In the genomic region with DNA sequence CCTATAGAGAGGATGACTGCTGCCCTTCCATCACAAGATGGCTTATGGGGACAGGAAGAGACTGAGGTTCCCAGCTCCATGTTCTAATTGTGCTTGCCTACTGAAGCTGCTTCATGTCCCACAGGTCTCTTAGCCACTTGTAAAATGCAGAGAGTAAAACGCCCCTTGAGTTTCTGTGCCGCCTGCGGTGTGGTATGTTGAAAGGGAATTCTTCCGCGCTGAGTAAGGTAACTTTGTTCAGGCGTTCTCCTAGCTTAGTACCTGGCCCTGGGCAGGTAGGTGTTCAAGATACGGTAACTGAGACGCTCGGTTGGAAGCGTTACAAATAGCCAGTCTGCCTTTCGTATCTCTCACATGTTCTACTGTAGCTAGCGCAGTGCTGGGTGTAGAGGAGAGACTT, we compare ENCODE assay signal across 10 mouse cellular contexts. TPM values are rescaled to one million over a fixed set of nuclear protein-coding genes. Genes with fewer than 3 reads are reported as not detected.
A peak's percentile ranks its signal among the peaks of the same experiment; 100 is the strongest.
DNase-seq lines count a peak whose midpoint lies in the region; ATAC-seq and TF ChIP-seq lines count a peak whose summit lies in the region.
"Had no signal": no experiment of that assay in that cellular context is flagged by ENCODE, and none has a peak within 500 bp of the region (broad histone marks: within the 10 kb centered on the region; RNA-seq: fewer than 3 reads in every experiment).

No protein-coding gene starts in this region.

- TF ChIP-seq POLR2A in lung, adult 2 months (IDR thresholded peaks at IDR 0.05; ENCODE audit: borderline replicate concordance, extremely low read depth, low read depth, low read length) = no peak

- no peak overlapping the region for H3K27ac ChIP-seq in heart, embryonic 13.5 days (replicated peaks)
- H3K27ac ChIP-seq in lung, postnatal 0 days (ENCODE audit: low read length) = no peak overlapping the region; the same call in 1 of the 2 replicates
- no peak overlapping the region for H3K27ac ChIP-seq in intestine, postnatal 0 days (ENCODE audit: low read depth, low read length)
- H3K27ac ChIP-seq in stomach, embryonic 14.5 days (ENCODE audit: low read length) = no peak overlapping the region

- H3K4me1 ChIP-seq in heart, embryonic 13.5 days = peaks cover 19% of the 10 kb centered on the region
- H3K4me1 ChIP-seq in lung, postnatal 0 days (ENCODE audit: insufficient read depth, low read depth, low read length) = peaks cover 9% of the 10 kb centered on the region; the same call in 1 of the 2 replicates
- H3K4me1 ChIP-seq in lung, adult 2 months (ENCODE audit: control insufficient read depth, insufficient read depth, low read length) = 0 out of 2 replicates have a peak, but pooled peaks cover 4% of the 10 kb centered on the region
- no peaks in the 10 kb centered on the region for H3K4me1 ChIP-seq in intestine, postnatal 0 days (replicated peaks; ENCODE audit: control insufficient read depth, insufficient read depth, low read length)
- peaks cover 7% of the 10 kb centered on the region for H3K4me1 ChIP-seq in stomach, embryonic 14.5 days (ENCODE audit: control insufficient read depth, insufficient read depth, low read length)

- 34% methylated on average over 12 of the region's 12 CpGs for WGBS in heart, embryonic 13.5 days
- 33% methylated on average over 12 of the region's 12 CpGs for WGBS in lung, postnatal 0 days
- 37% methylated on average over 12 of the region's 12 CpGs for WGBS in lung, adult 2 months
- WGBS in intestine, postnatal 0 days = 35% methylated on average over 12 of the region's 12 CpGs
- WGBS in stomach, embryonic 14.5 days = 44% methylated on average over 12 of the region's 12 CpGs

- no peak overlapping the region for H3K9ac ChIP-seq in heart, embryonic 13.5 days
- no peak overlapping the region for H3K9ac ChIP-seq in lung, postnatal 0 days (replicated peaks; ENCODE audit: low read depth)
- H3K9ac ChIP-seq in intestine, postnatal 0 days (ENCODE audit: low read depth, low read length) = no peak overlapping the region
- H3K9ac ChIP-seq in stomach, embryonic 14.5 days (replicated peaks; ENCODE audit: low read depth, low read length) = no peak overlapping the region

- TF ChIP-seq CTCF in lung, postnatal 0 days (IDR thresholded peaks at IDR 0.05) = no peak
- TF ChIP-seq CTCF in lung, adult 2 months (IDR thresholded peaks at IDR 0.05; ENCODE audit: insufficient read depth, low read length) = no peak
- TF ChIP-seq CTCF in intestine, postnatal 0 days (IDR thresholded peaks at IDR 0.05; ENCODE audit: low read depth) = no peak

- H3K4me2 ChIP-seq in heart, embryonic 13.5 days = peak overlapping the region; percentile 58
- H3K4me2 ChIP-seq in lung, postnatal 0 days (replicated peaks; ENCODE audit: low read depth, low read length) = peak overlapping the region; percentile 52
- H3K4me2 ChIP-seq in intestine, postnatal 0 days (replicated peaks; ENCODE audit: low read depth) = peak overlapping the region; percentile 45
- H3K4me2 ChIP-seq in stomach, embryonic 14.5 days (replicated peaks; ENCODE audit: low read depth, low read length) = peak overlapping the region; percentile 43

- H3K4me3 ChIP-seq in heart, embryonic 13.5 days = 0 out of 2 replicates have a peak overlapping the region, but pooled peaks have one; percentile 41
- peak overlapping the region; percentile 6; the same call in 1 of the 2 replicates for H3K4me3 ChIP-seq in lung, postnatal 0 days (ENCODE audit: low read depth, low read length)
- H3K4me3 ChIP-seq in lung, adult 2 months (replicated peaks; ENCODE audit: extremely low read depth, low read depth, low read length) = no peak overlapping the region
- no peak overlapping the region for H3K4me3 ChIP-seq in intestine, postnatal 0 days (ENCODE audit: low read depth, low read length)
- H3K4me3 ChIP-seq in stomach, embryonic 14.5 days (ENCODE audit: low read depth, low read length) = 0 out of 2 replicates have a peak overlapping the region, but pooled peaks have one; percentile 17

- no peaks in the 10 kb centered on the region for H3K9me3 ChIP-seq in heart, embryonic 13.5 days
- no peaks in the 10 kb centered on the region for H3K9me3 ChIP-seq in lung, postnatal 0 days (ENCODE audit: low read length)
- H3K9me3 ChIP-seq in intestine, postnatal 0 days (ENCODE audit: control insufficient read depth) = no peaks in the 10 kb centered on the region
- H3K9me3 ChIP-seq in stomach, embryonic 14.5 days (ENCODE audit: control insufficient read depth, low read depth, low read length) = no peaks in the 10 kb centered on the region

- TF ChIP-seq EP300 in lung, postnatal 0 days (IDR thresholded peaks at IDR 0.05) = no peak

- no peak for DNase-seq in heart, adult 11 months
- DNase-seq in lung, postnatal 0 days (ENCODE audit: low spot score) = peak; percentile 70
- DNase-seq in lung, adult 2 months = no peak
- DNase-seq in layer of hippocampus, adult 18-20 months (ENCODE audit: low spot score in 2 of 2) = no peak
- DNase-seq in T-cell, adult 2 months (ENCODE audit: low spot score) = no peak

- H3K36me3 ChIP-seq in heart, embryonic 13.5 days = no peaks in the 10 kb centered on the region
- H3K36me3 ChIP-seq in lung, postnatal 0 days (ENCODE audit: insufficient read depth, low read length) = no peaks in the 10 kb centered on the region
- no peaks in the 10 kb centered on the region for H3K36me3 ChIP-seq in intestine, postnatal 0 days (ENCODE audit: control insufficient read depth, insufficient read depth)
- H3K36me3 ChIP-seq in stomach, embryonic 14.5 days (ENCODE audit: control insufficient read depth, insufficient read depth, low read length) = no peaks in the 10 kb centered on the region

- peaks cover 74% of the 10 kb centered on the region for H3K27me3 ChIP-seq in heart, embryonic 13.5 days (replicated peaks)
- H3K27me3 ChIP-seq in lung, postnatal 0 days (replicated peaks; ENCODE audit: insufficient read depth, low read length) = no peaks in the 10 kb centered on the region
- peaks cover 22% of the 10 kb centered on the region for H3K27me3 ChIP-seq in intestine, postnatal 0 days (replicated peaks; ENCODE audit: control insufficient read depth, insufficient read depth, low read length)
- no peaks in the 10 kb centered on the region for H3K27me3 ChIP-seq in stomach, embryonic 14.5 days (ENCODE audit: control insufficient read depth, insufficient read depth, low read length)

- no peak for ATAC-seq in heart, embryonic 13.5 days (ENCODE audit: extremely low read depth, insufficient number of reproducible peaks, low FRiP score, low TSS enrichment)
- peak; percentile 72 for ATAC-seq in lung, postnatal 0 days
- 0 out of 2 replicates have a peak, but pooled peaks have one; percentile 31 for ATAC-seq in intestine, postnatal 0 days
- ATAC-seq in stomach, embryonic 14.5 days (ENCODE audit: insufficient number of reproducible peaks, insufficient read depth, low FRiP score, low read depth) = no peak
- ATAC-seq: inflammation-experienced regulatory T-cells, adult 6 months had no signal

RNA-seq across cellular contexts. Expression of gene Gm10188, which starts 17.9 kb away (rescaled TPM):
- not detected in 2 replicates for polyA plus RNA-seq in heart, embryonic 13.5 days (2015; fragmentation: Nextera tagmentation; extraction: Ambion mirVana)
- not detected in 2 replicates for polyA plus RNA-seq in lung, postnatal 0 days (2015; fragmentation: Nextera tagmentation; extraction: Ambion mirVana)
- not detected in 2 replicates for polyA plus RNA-seq in lung, adult 2 months (2012; rRNA removed)
- not detected in 2 replicates for polyA plus RNA-seq in intestine, postnatal 0 days (2015; fragmentation: Nextera tagmentation; extraction: Ambion mirVana)
- polyA plus RNA-seq in stomach, embryonic 14.5 days (2014; fragmentation: Nextera tagmentation; extraction: Ambion mirVana) = not detected in 2 replicates
- not detected for total RNA-seq in layer of hippocampus, adult 18-20 months (2021)
- total RNA-seq: left cerebral cortex, postnatal 36 days had no signal
- polyA plus RNA-seq: inflammation-experienced regulatory T-cells, adult 6 months had no signal

RNA-seq across cellular contexts. Expression of gene AC124108.1, which starts 20.4 kb away (rescaled TPM):
- polyA plus RNA-seq in heart, embryonic 13.5 days (2015; fragmentation: Nextera tagmentation; extraction: Ambion mirVana) = 0.05 TPM in 1 of 2 replicates, not detected in the other
- polyA plus RNA-seq in lung, postnatal 0 days (2015; fragmentation: Nextera tagmentation; extraction: Ambion mirVana) = not detected in 2 replicates
- polyA plus RNA-seq in lung, adult 2 months (2012; rRNA removed) = not detected in 2 replicates
- polyA plus RNA-seq in intestine, postnatal 0 days (2015; fragmentation: Nextera tagmentation; extraction: Ambion mirVana) = not detected in 2 replicates
- polyA plus RNA-seq in stomach, embryonic 14.5 days (2014; fragmentation: Nextera tagmentation; extraction: Ambion mirVana) = 0.06 and 0.27 TPM in 2 replicates
- under 1 TPM; 0.45 to 0.48 TPM for total RNA-seq in layer of hippocampus, adult 18-20 months (2021)
- polyA plus RNA-seq: inflammation-experienced regulatory T-cells, adult 6 months had no signal

RNA-seq across cellular contexts. Expression of gene Lemd1, which starts 20.4 kb away (rescaled TPM):
- polyA plus RNA-seq in heart, embryonic 13.5 days (2015; fragmentation: Nextera tagmentation; extraction: Ambion mirVana) = not detected in 2 replicates
- polyA plus RNA-seq in lung, postnatal 0 days (2015; fragmentation: Nextera tagmentation; extraction: Ambion mirVana) = 0.79 TPM in 1 of 2 replicates, not detected in the other
- polyA plus RNA-seq in lung, adult 2 months (2012; rRNA removed) = not detected in 2 replicates
- polyA plus RNA-seq in intestine, postnatal 0 days (2015; fragmentation: Nextera tagmentation; extraction: Ambion mirVana) = 0.08 TPM in 1 of 2 replicates, not detected in the other
- polyA plus RNA-seq in stomach, embryonic 14.5 days (2014; fragmentation: Nextera tagmentation; extraction: Ambion mirVana) = 0.27 TPM in 1 of 2 replicates, not detected in the other
- total RNA-seq in layer of hippocampus, adult 18-20 months (2021) = under 1 TPM in 1 of 2 experiments, not detected in 1; 0.32 TPM
- polyA plus RNA-seq: inflammation-experienced regulatory T-cells, adult 6 months had no signal

Comparison
In these comparisons a context has a peak if more than half of its experiments do, and no peak if none do; other contexts are left out.
1. H3K4me3 ChIP-seq: peak in heart, embryonic 13.5 days (single experiment), lung, postnatal 0 days (single experiment) and stomach, embryonic 14.5 days (single experiment); none in lung, adult 2 months (single experiment) and intestine, postnatal 0 days (single experiment).
2. ATAC-seq: peak in lung, postnatal 0 days (single experiment) and intestine, postnatal 0 days (single experiment); none in heart, embryonic 13.5 days (single experiment) and stomach, embryonic 14.5 days (single experiment).
3. Peak in every context shown above with its lines, with median percentiles within 50 percentile points of each other: H3K4me2 ChIP-seq.